Mouse (Mus musculus): Measurements from ENCODE around the gene Timd2.
"Not testable (repeated sequence)": the region's sequence is repeated elsewhere in the genome, so short reads cannot be mapped to it uniquely, and the experiment has no call there.

Timd2 gene

GRCm38 (mm10) chr11:46706664-46707356, at the start of gene Timd2:
Timd2 (minus strand) TSS chr11:46707061.
- no peak for DNase-seq

DNA sequence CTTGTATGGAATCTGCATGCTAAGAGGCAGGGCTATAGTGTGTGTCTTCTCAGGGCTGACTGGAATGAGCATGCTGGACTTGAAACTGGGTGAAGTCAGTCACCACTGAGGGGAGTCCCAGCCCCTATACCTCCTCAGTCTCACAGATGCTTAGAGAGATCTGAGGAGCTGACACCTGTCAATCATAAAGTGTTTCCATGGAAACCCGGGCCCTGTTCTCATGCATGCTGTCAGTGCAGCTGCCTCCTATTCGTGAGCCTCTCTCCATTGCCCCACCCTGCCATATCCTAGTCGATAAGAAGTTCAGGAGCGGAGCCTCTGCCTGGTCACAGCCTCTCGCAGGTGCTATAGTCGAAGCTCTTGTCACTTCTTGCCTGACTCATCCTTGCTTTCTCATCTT, 48.9 kb upstream of the Timd2 start:
- not testable (repeated sequence) for DNase-seq

DNA sequence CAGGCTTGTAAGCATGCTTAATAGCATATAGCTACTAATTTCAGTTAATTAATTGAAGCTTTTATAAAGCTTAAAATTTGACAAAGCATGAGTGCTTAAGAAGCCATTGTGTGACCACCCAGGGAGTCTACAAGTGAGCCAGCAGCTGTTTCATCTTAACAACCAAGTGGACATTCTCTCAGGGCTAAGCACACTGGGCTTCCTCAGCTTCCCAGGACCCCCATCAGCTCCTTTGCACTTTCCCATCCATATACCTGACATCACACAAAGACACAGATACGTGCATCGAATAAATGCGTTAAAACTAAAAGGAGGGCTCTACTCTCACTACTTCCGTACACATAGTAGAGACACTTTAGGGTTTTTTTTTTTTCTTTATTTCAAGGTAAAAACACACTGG, 47.8 kb upstream of the Timd2 start:
- DNase-seq: no peak

DNA sequence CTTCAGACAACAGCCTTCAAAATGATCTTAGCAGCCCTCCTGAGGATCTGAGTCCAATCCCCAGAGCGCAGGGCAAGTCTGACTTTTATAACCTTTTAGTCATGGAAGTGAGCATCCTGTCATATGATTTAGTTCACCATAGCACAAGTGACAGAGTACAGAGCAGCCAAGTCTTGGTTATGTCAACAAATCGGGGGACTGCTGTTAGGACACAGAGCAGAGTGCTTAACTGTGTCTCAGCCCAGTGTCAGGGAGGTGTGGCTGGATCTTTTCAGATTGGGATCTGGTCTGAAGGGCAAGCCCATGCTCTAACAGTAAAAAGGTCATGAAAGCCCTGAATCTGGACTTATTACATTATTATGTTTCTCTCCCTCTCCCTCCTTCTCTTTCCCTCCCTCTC, 46.8 kb upstream of the Timd2 start:
- no peak for DNase-seq

GRCm38 (mm10) chr11:46747996-46748395, 41.1 kb upstream of the Timd2 start:
- no peak for DNase-seq

DNA sequence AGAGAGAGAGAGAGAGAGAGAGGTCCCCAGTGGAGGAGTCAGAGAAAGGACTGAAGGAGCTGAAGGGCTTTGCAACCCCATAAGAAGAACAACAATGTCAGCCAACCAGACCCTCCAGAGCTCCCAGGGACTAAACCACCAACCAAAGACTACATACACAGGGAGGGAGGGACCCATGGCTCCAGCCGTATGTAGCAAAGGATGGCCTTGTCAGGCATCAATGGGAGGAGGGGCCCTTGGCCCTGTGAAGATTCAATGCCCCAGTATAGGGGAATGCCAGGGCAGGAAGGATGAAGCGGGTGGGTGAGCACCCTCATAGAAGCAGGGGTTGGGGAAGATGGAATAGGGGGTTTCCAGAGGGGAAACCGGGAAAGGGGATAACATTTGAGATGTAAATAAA, 34.9 kb upstream of the Timd2 start:
- no peak for DNase-seq

GRCm38 (mm10) chr11:46740886-46741285, 34.0 kb upstream of the Timd2 start:
- no peak for DNase-seq

DNA sequence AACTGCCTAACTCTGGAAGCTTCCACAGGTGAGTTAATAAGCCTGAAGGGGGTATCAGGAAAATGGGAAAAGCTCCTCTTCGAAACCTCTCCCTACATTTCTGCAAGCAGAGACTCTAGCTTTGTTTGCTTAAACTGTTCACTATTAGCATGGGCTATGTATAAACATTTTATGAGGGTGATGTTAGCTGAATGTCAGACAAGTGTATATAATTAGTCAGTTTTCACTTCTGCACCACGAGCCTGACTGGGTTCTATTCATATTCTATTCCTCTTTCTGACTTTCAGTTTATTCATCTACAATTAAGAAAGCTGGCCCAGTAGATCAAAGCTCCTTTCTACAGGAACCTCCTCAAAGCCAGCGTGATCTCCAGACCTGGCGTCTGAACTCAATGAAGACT, 32.6 kb upstream of the Timd2 start:
- no peak for DNase-seq

DNA sequence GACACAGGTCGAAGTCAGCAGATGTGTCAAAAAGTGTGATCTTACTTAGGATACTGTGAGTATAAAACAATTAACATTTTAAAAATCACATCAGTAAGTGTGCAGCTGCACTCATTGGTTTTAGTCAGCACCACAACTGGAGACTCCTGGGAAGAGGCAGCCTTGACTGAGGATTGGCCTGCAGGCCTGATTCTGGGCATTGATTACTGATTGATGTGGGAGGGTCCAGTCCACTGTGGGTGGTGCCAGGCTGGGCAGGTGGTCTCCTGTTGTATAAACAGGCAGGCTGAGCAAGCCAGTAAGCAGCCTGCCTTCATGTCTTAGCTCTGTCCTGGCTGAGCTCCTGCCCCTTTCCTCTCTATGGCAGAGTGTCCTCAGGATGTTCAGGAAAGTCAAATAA, 28.2 kb upstream of the Timd2 start, which contains the start of gene Havcr1:
Gene Havcr1 (plus strand): TSS at position 5 of the 400 bp plus-strand sequence.
- DNase-seq: not testable (repeated sequence)

DNA sequence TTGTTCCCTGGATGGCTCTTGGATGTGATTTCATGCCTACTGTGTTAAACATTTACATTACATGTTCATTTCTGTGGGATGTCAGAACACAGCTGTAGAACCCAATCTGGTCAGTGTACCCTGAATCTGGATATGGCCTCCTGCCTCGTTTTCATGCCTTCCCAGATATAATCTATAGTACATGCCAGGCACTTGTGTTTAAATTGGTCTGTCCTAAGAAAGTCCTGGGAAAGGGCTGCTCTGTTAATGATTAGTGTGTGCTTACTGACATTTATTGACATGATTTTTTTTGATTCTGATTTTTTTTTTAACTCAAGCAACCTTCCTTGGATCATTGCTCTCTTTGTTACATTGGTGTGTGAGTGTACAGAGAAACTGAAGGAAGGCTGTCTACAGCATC, 27.8 kb upstream of the Timd2 start:
- DNase-seq: no peak

GRCm38 (mm10) chr11:46733242-46733789, 26.5 kb upstream of the Timd2 start:
- DNase-seq: peak; percentile 14 to 37

GRCm38 (mm10) chr11:46731541-46732070, 24.7 kb upstream of the Timd2 start:
- DNase-seq: no peak

- DNase-seq: no peak
These were observed 8.0 kb downstream of the Timd2 start for GRCm38 (mm10) chr11:46698830-46699229.

DNA sequence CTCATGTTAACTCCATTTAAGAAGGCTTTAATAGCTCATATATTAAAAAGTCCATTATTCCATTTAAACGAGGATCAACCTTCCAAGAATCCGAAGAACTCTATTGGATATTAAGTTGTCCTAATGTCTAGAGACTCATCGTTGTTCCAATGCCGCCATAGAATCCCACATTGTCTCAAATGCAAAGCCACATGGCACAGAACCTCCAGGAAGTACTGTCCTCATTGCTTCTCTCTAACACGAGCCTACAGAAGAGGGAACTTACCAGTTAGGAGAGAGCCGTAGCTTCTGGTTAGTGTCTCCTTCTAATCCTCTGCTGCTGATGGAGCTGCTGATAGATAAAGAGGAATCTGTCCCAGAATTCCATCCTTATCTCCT, 8.6 kb downstream of the Timd2 start:
- DNase-seq: no peak

DNA sequence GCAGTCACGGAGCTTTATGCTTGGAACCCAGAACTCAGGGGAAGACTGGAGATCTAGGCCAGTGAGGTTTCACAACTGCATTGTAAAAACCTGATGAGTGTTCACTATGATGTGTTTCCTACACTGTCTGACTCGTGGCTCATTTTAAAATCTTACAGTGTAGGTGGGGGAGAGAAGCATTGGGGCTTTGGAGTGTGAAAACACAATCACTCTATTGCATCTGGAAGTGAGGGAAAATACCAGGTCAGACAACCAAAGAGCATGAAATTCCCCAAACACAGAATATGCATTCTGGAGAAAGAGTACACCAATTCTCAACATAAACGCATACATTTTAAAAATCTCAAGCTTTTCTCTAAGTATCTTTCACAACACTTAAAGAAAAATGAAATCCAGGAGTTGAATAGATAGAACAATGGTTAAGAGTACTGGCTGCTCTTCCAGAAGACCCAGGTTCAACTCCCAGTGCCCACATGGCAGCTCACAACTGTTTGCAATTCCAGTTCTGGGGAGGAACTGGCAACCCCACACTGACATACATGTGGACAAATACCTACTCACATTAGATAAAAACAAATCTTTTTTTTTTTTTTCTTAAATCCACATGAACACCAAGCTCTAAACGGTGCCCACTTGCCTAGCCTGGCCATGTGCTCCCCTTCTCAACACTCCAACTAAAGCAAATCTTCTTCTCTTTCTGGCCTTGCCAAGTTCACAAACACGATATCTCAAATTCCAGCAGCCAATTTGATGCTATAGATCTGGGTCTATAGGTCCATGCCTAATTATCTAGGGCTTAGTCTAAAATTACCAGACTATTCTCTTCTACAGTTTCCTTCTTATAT, 9.2 kb downstream of the Timd2 start:
- no peak for DNase-seq

GRCm38 (mm10) chr11:46695849-46696248, 11.0 kb downstream of the Timd2 start:
- DNase-seq: not testable (repeated sequence)

- DNase-seq: no peak
These were observed 16.7 kb downstream of the Timd2 start for GRCm38 (mm10) chr11:46690136-46690535.

GRCm38 (mm10) chr11:46683723-46684122, 23.1 kb downstream of the Timd2 start:
- no peak for DNase-seq

DNA sequence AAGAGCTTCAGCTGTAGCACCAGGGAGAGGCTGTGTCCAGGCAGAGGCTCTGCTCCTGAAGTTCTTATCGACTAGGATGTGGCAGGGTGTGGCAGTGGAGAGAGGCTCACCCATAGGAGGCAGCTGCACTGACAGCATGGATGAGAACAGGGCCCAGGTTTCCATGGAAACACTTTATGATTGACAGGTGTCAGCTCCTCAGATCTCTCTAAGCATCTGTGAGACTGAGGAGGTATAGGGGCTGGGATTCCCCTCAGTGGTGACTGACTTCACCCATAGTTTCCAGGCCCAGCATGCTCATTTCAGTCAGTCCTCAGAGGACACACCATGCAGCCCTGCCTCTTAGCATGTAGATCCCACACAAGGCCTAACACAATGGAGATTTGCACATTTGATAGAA, 24.0 kb downstream of the Timd2 start:
- DNase-seq: no peak

DNA sequence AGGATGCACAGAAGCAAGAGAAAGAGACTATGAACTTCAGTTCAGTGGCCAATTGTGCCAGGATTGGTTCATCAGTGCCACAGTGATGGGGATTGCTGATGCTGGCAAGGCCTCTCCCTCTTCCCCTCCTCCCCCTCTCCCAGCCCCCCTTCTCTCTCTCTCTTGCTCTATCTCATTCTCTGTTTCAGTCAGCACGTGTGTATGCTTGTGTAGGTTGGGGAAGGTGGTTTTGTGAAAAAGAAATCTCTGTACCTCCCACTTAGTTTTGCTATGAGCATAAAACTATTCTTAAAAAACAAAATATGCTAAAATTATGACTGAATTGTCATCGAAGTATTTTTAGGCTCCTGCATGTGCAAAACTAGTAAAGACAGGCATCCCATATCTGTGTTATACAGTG, 38.9 kb downstream of the Timd2 start:
- no peak for DNase-seq

- no peak for DNase-seq
These were observed 39.8 kb downstream of the Timd2 start for GRCm38 (mm10) chr11:46667105-46667504.

DNA sequence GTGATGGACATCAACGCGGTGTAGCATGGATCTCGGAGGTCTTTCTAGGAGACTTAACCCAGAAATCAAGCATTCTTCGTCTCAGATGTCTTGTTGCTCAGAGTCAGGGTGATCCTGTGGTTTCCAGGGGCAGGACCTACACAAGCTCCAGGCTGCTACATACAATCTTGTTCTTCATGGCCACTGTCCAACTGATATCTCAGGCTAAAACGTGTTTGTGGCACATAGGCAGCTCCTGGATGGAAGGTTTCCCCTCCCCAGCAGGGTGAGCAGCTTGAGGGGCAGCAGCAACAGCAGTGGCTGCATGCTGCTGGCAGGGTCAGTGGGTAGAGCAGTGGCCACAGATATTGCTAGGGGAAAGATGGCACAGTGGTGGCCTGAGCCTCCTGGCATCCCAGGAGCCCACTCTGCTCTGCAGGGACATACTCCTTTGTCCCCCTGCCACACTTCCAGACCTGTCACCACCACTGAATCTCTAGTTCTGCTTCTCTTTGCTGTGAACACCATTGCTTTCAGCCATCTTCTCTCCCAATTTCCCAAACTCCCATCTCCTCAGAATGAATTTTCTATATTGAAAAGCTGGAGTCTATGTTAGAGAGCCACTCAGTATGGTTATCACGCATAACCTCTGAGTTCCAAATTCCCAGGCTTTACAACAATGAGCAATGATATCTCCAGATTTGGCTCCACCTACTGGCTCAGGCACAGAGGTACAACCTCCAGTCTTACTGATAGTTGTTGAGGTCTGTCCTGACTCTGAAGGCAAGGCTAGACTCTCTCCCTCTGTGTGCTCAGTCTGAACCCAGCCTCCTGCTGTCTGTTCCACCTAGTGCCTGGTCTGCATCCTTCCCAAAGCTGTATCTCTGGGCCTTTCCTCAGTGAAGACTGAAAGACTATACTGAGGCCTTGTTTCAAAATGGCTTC, 41.0 kb downstream of the Timd2 start:
- DNase-seq: peak; percentile 33 to 44

DNA sequence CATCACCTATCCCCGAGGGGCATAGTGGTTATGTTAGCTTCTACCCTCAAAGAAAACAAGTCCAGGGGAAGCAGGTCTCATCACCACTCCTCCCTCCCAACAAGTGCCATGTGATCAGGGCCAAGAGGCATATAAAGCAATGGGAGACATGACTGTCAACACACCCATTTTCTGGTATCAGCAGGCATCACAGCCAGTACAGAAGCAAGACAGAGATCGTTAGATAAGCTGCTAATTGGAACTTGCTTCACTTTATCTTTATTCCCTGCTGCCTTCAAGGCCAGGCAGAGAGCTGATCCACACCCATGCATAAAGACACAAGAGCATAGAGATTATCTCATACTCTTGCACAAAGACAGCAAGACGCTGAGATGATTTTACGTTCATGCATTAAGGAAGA, 43.6 kb downstream of the Timd2 start:
- no peak for DNase-seq

All from kidney, postnatal 4 days (tissue).